Mouse (Mus musculus): Measurements from ENCODE around the gene Ccnl2. TPM values are rescaled to one million over a fixed set of nuclear protein-coding genes. Genes with fewer than 3 reads are reported as not detected.
"Not testable (repeated sequence)": the region's sequence is repeated elsewhere in the genome, so short reads cannot be mapped to it uniquely, and the experiment has no call there.

Ccnl2 gene
- polyA plus RNA-seq, 1 experiment from 2014 or later = 166 TPM

GRCm38 (mm10) chr4:155776704-155777335, 35.5 kb upstream of the Ccnl2 start:
- 55% methylated on average over 2 of the region's 2 CpGs for WGBS
- Histone ChIP-seq H3K9ac (no peak overlapping the region), H3K4me2 (no peak overlapping the region), H3K36me3 (no peaks in the 10 kb centered on the region), H3K4me1 (peaks cover 37% of the 10 kb centered on the region), H3K9me3 (no peaks in the 10 kb centered on the region), H3K4me3 (replicated peaks) (no peak overlapping the region), H3K27ac (peak overlapping the region; percentile 18; the same call in 1 of the 2 replicates), H3K27me3 (replicated peaks) (no peaks in the 10 kb centered on the region)
- no peak for ATAC-seq (ENCODE audit: insufficient read depth, low FRiP score, low read depth)

GRCm38 (mm10) chr4:155777816-155778215, 34.5 kb upstream of the Ccnl2 start:
- no peaks in the 10 kb centered on the region for H3K36me3 ChIP-seq
- H3K27ac ChIP-seq = peak overlapping the region; percentile 7; the same call in 1 of the 2 replicates
- no peak overlapping the region for H3K4me3 ChIP-seq (replicated peaks)
- 62% methylated on average over 2 of the region's 2 CpGs for WGBS
- no peak overlapping the region for H3K9ac ChIP-seq
- no peaks in the 10 kb centered on the region for H3K9me3 ChIP-seq
- no peak for ATAC-seq (ENCODE audit: insufficient read depth, low FRiP score, low read depth)
- H3K4me1 ChIP-seq = peaks cover 37% of the 10 kb centered on the region
- H3K27me3 ChIP-seq (replicated peaks) = no peaks in the 10 kb centered on the region
- H3K4me2 ChIP-seq = no peak overlapping the region

- H3K9me3 ChIP-seq = no peaks in the 10 kb centered on the region
- WGBS = 72% methylated on average over 4 of the region's 4 CpGs
- peaks cover 39% of the 10 kb centered on the region for H3K4me1 ChIP-seq
- H3K27me3 ChIP-seq (replicated peaks) = no peaks in the 10 kb centered on the region
- H3K27ac ChIP-seq = no peak overlapping the region
- no peak overlapping the region for H3K4me3 ChIP-seq (replicated peaks)
- H3K4me2 ChIP-seq = no peak overlapping the region
- ATAC-seq (ENCODE audit: insufficient read depth, low FRiP score, low read depth) = no peak
- no peak overlapping the region for H3K9ac ChIP-seq
- no peaks in the 10 kb centered on the region for H3K36me3 ChIP-seq
Measured at GRCm38 (mm10) chr4:155779498-155779897, 32.8 kb upstream of the Ccnl2 start.

- Histone ChIP-seq H3K27ac (peak overlapping the region; percentile 62), H3K4me3 (replicated peaks) (no peak overlapping the region), H3K9ac (no peak overlapping the region), H3K27me3 (replicated peaks) (no peaks in the 10 kb centered on the region), H3K4me1 (peaks cover 31% of the 10 kb centered on the region), H3K36me3 (no peaks in the 10 kb centered on the region), H3K9me3 (no peaks in the 10 kb centered on the region), H3K4me2 (no peak overlapping the region)
- ATAC-seq (ENCODE audit: insufficient read depth, low FRiP score, low read depth) = no peak; the same call in 1 of the 2 replicates
- 22% methylated on average over 6 of the region's 6 CpGs for WGBS
Measured at GRCm38 (mm10) chr4:155780895-155781294, 31.4 kb upstream of the Ccnl2 start.

- Histone ChIP-seq H3K4me2 (peak overlapping the region; percentile 81), H3K9me3 (no peaks in the 10 kb centered on the region), H3K4me1 (peaks cover 18% of the 10 kb centered on the region), H3K27me3 (replicated peaks) (no peaks in the 10 kb centered on the region), H3K9ac (peak overlapping the region; percentile 81; the same call in 1 of the 2 replicates), H3K36me3 (no peaks in the 10 kb centered on the region), H3K4me3 (replicated peaks) (peak overlapping the region; percentile 65), H3K27ac (no peak overlapping the region)
- 36% methylated on average over 16 of the region's 16 CpGs for WGBS
- ATAC-seq (ENCODE audit: insufficient read depth, low FRiP score, low read depth) = no peak
Measured at GRCm38 (mm10) chr4:155783486-155784080, 28.7 kb upstream of the Ccnl2 start.

GRCm38 (mm10) chr4:155784081-155784701, 28.1 kb upstream of the Ccnl2 start:
- Histone ChIP-seq H3K9me3 (no peaks in the 10 kb centered on the region), H3K9ac (peak overlapping the region; percentile 81), H3K4me2 (peak overlapping the region; percentile 81), H3K4me1 (peaks cover 18% of the 10 kb centered on the region), H3K36me3 (no peaks in the 10 kb centered on the region), H3K27me3 (replicated peaks) (no peaks in the 10 kb centered on the region), H3K4me3 (replicated peaks) (peak overlapping the region; percentile 65), H3K27ac (peak overlapping the region; percentile 88)
- WGBS = under 1% methylated on average over 52 of the region's 52 CpGs
- peak; percentile 75 for ATAC-seq (ENCODE audit: insufficient read depth, low FRiP score, low read depth)

GRCm38 (mm10) chr4:155785246-155785645, 27.0 kb upstream of the Ccnl2 start:
- H3K27me3 ChIP-seq (replicated peaks) = no peaks in the 10 kb centered on the region
- no peak overlapping the region for H3K4me3 ChIP-seq (replicated peaks)
- H3K27ac ChIP-seq = no peak overlapping the region
- peaks cover 18% of the 10 kb centered on the region for H3K4me1 ChIP-seq
- no peaks in the 10 kb centered on the region for H3K9me3 ChIP-seq
- no peaks in the 10 kb centered on the region for H3K36me3 ChIP-seq
- no peak for ATAC-seq (ENCODE audit: insufficient read depth, low FRiP score, low read depth)
- no peak overlapping the region for H3K4me2 ChIP-seq
- 74% methylated on average over 10 of the region's 10 CpGs for WGBS
- no peak overlapping the region for H3K9ac ChIP-seq

- Histone ChIP-seq H3K4me3 (replicated peaks) (peak within 1 kb of the TSS; percentile 65), H3K4me2 (peak within 1 kb of the TSS; percentile 81), H3K27me3 (replicated peaks) (no peaks in the 10 kb centered on the region), H3K9ac (no peak within 1 kb of the TSS), H3K36me3 (no peaks in the 10 kb centered on the region), H3K9me3 (no peaks in the 10 kb centered on the region), H3K27ac (no peak within 1 kb of the TSS), H3K4me1 (peaks cover 16% of the 10 kb centered on the region)
- no peak for ATAC-seq (ENCODE audit: insufficient read depth, low FRiP score, low read depth)
- WGBS = 65% methylated on average over 5 of the region's 5 CpGs
Measured at GRCm38 (mm10) chr4:155785819-155786218, 26.5 kb upstream of the Ccnl2 start, which contains the start of gene Tmem88b. TSS of gene Tmem88b (minus strand) at chr4:155785874.

- no peaks in the 10 kb centered on the region for H3K27me3 ChIP-seq (replicated peaks)
- 66% methylated on average over 3 of the region's 3 CpGs for WGBS
- peaks cover 11% of the 10 kb centered on the region; the same call in 1 of the 2 replicates for H3K4me1 ChIP-seq
- H3K36me3 ChIP-seq = no peaks in the 10 kb centered on the region
- no peak overlapping the region for H3K9ac ChIP-seq
- no peak for ATAC-seq (ENCODE audit: insufficient read depth, low FRiP score, low read depth)
- H3K9me3 ChIP-seq = no peaks in the 10 kb centered on the region
- H3K27ac ChIP-seq = no peak overlapping the region
- no peak overlapping the region for H3K4me3 ChIP-seq (replicated peaks)
- no peak overlapping the region for H3K4me2 ChIP-seq
Measured at GRCm38 (mm10) chr4:155788300-155788699, 24.0 kb upstream of the Ccnl2 start.

- H3K27ac ChIP-seq; H3K4me3 ChIP-seq (replicated peaks); H3K9me3 ChIP-seq; ATAC-seq (ENCODE audit: insufficient read depth, low FRiP score, low read depth); H3K36me3 ChIP-seq; H3K4me1 ChIP-seq; H3K27me3 ChIP-seq (replicated peaks); H3K9ac ChIP-seq; H3K4me2 ChIP-seq: not testable (repeated sequence)
- 74% methylated on average over 4 of the region's 4 CpGs for WGBS
Measured at GRCm38 (mm10) chr4:155788833-155789232, 23.5 kb upstream of the Ccnl2 start.

GRCm38 (mm10) chr4:155790021-155790489, 22.2 kb upstream of the Ccnl2 start, which contains the start of gene Ankrd65:
TSS of gene Ankrd65 (plus strand) at chr4:155790439.
- no peak within 1 kb of the TSS for H3K9ac ChIP-seq
- no peaks in the 10 kb centered on the region for H3K27me3 ChIP-seq (replicated peaks)
- H3K4me3 ChIP-seq (replicated peaks) = no peak within 1 kb of the TSS
- no peak for ATAC-seq (ENCODE audit: insufficient read depth, low FRiP score, low read depth)
- 77% methylated on average over 3 of the region's 3 CpGs for WGBS
- H3K27ac ChIP-seq = peak within 1 kb of the TSS; percentile 48
- H3K9me3 ChIP-seq = no peaks in the 10 kb centered on the region
- H3K4me1 ChIP-seq = no peaks in the 10 kb centered on the region
- H3K4me2 ChIP-seq = no peak within 1 kb of the TSS
- H3K36me3 ChIP-seq = no peaks in the 10 kb centered on the region

- no peak overlapping the region for H3K4me3 ChIP-seq (replicated peaks)
- H3K9me3 ChIP-seq = no peaks in the 10 kb centered on the region
- WGBS = 55% methylated on average over 3 of the region's 3 CpGs
- H3K27me3 ChIP-seq (replicated peaks) = no peaks in the 10 kb centered on the region
- H3K36me3 ChIP-seq = no peaks in the 10 kb centered on the region
- peak overlapping the region; percentile 48 for H3K27ac ChIP-seq
- H3K4me2 ChIP-seq = no peak overlapping the region
- ATAC-seq (ENCODE audit: insufficient read depth, low FRiP score, low read depth) = peak; percentile 67; the same call in 1 of the 2 replicates
- no peak overlapping the region for H3K9ac ChIP-seq
- no peaks in the 10 kb centered on the region for H3K4me1 ChIP-seq
Measured at GRCm38 (mm10) chr4:155790650-155791161, 21.6 kb upstream of the Ccnl2 start.

All from stomach, embryonic 15.5 days (tissue).